Mouse (Mus musculus) right cerebral cortex, postnatal 25 days (tissue): ENCODE results near the gene Dolk.

ENCODE experiments used
- DNase-seq: peaks from one replicate; pipeline ENCODE4 v3.0.0; 2022

Dolk gene

DNA sequence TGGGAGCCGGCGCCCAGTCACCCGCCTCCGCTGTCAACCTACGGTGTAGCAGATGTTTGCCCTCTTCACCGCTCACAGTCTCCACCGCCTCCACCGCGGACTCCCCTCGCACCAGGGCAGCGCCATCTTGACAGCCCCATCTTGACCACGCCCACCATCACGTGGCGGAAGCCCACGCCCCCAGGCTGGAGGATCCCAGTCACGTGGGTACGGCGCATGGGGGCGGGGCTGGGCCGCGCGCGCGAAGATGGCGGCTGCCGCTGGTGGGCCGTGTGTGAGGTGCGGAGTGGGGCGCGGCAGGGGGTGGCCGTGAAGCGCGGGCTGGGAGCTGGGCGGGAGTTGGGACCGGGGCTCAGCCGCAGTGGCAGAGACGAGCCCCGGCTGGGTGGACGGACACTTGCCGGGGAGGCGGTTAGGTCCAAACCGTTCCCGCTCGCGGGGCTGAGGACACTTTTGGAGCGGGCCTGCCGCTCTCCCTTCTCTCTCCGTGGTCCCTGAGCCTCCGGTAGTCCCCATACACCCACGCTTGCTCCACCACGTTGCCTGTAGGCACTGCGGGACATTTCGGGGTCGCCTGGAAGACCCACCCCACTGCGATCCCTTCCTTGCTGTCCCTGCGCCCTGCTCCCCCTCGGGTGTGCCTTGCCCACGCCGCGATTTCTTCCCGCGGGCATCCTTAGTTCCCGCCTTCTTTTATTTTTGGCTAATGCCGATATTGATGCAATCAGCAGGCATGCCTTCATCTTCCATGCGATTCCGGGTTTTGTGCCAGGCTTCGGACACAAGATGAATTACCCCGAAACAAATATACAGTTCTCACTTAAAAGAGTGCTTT is at the start of gene Dolk, which contains the start of gene Nup188:
Gene Dolk, minus strand, starts transcription at position 143 of the 835 bp plus-strand sequence.
Gene Nup188, plus strand, starts transcription at position 206 of the 835 bp plus-strand sequence.
- peak; percentile 95 for DNase-seq

- DNase-seq: no peak
Observed at GRCm38 (mm10) chr2:30335324-30335723, 49.2 kb upstream of the Dolk start.

GRCm38 (mm10) chr2:30328791-30329190 is 42.7 kb upstream of the Dolk start:
- no peak for DNase-seq

DNA sequence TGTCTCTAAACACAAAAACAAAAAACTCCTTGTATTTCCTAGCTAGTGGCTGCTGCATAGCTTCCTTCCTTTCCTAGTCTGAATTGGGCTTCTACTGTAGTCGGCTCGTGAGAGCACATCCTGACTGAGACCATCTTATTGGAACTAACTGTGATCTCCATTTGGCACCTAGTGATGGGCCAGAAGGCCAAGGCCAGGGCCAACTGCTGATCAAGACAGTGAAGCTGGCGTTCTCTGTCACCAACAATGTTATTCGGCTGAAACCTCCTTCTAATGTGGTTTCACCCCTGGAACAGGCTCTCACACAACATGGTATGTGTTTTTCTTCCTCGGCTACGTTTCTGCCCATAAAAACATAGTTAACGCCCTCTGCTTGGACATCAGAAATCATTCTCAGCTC is 41.1 kb upstream of the Dolk start:
- DNase-seq: no peak

DNA sequence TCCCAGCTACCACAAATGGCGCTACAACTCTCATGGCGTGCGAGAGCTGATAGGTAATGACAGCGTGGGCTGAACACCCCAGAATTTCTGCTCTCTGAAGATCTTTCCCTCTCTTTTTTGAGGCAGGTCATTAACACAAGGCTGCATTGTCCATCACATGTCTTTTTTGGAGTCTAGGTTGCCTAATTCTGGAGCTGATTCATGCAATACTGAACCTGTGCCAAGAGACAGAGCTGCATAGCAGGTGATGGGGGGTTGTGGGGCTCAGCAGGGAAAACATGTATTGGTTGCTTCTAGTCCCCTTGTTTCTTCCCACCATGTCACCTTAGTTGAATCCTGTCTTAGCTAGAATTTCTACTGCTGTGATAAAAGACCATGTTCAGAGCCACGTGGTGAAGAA is 39.2 kb upstream of the Dolk start:
- DNase-seq: no peak

- no peak for DNase-seq
Observed at GRCm38 (mm10) chr2:30323111-30323510, 37.0 kb upstream of the Dolk start.

- DNase-seq: no peak
Observed at GRCm38 (mm10) chr2:30319260-30319659, 33.1 kb upstream of the Dolk start.

GRCm38 (mm10) chr2:30316955-30317354 is 30.8 kb upstream of the Dolk start:
- DNase-seq: no peak

DNA sequence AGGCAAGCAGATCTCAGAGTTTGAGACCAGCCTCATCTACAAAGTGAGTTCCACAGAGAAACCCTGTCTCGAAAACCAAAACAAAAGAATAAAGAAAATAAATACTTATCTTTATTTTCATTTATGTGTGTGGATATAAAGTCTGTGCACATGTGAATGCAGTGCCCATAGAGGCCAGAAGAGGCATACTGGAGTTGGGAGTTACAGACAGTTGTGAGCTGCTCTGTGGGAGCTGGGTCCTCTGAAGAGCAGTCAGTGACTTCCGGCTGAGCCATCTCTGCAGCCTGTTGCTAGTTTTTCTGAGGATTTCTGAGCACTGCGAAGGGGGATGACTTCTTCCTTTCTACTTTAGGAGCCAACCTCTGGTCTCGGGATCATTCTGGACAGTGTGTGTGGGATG is 30.0 kb upstream of the Dolk start:
- no peak for DNase-seq

DNA sequence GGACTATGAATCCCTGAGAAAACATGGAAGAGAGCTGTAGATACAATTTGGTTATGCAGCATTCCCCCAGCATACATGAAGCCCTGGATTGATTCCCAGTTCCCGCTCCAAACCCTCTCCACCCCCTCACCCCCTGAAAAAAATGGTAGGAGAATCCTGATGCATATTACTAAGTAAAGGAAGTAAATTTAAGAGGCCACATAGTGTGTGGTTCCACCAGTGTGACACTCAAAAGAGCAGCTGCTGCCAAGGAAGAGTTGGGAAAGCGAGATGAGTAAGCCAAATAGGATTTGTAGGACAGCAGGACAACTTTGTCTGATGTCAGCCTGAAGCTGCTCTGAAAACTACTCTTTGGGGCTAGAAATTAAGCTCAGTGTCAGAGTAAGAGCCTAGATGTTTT is 25.3 kb upstream of the Dolk start:
- no peak for DNase-seq

DNA sequence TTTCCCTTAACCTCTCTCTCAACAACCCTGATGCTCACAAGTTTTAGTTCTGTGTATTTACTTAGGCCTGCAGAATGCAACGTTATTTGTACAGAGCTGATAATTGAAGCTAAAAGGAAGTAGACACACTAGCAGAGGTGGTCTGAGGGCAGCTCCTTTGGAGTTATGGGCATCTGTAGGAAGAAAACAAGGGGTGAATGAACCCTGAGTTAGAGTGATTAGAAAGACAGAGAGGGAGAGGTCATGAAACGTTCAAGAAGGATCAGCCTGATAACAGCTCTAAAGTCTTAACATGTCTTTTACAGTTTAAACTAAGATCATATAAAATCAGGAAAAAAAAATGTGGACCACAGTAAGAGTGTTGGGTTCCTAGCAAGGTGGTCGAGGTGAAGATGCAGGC is 23.2 kb upstream of the Dolk start:
- no peak for DNase-seq

GRCm38 (mm10) chr2:30306087-30306486 is 20.0 kb upstream of the Dolk start:
- DNase-seq: no peak

GRCm38 (mm10) chr2:30299966-30300365 is 13.8 kb upstream of the Dolk start:
- no peak for DNase-seq

DNA sequence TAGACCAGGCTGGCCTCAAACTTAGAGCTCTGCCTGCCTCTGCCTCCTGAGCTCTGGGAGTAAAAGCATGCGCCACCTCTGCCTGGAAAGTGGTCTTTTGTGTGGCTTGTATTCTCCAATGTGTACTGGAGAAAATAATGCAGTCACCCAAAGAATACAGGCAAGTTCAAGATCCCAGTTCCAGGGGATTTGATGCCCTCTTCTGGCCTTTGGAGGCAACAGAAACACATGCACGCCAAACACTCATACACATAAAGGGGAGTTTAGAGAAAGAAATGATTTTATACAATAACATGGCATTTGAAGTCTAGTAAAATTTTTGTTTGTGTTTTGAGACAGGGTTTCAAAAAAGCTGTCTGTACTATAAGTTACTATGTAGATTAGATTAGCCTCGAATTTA is 13.4 kb upstream of the Dolk start:
- DNase-seq: no peak

DNA sequence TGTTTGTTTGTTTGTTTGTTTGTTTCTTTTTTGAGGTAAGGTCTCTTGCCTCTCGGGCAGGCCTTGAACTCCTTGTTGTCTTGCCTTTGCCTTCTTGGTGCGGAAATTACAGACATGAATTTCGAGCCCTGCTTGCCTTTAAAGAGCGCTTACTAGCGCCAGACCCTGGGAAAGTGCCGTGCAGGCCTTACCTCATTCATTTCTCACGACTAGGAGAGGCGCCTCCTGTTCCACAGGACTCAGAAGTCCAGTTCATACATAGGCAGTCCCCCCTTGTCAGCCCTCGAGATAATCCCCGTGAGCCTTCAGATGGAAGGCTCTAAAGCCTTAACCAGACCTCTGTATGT is 866 bp upstream of the Dolk start:
- no peak for DNase-seq

- no peak for DNase-seq
Observed at GRCm38 (mm10) chr2:30285416-30286181, 535 bp downstream of the Dolk start.

DNA sequence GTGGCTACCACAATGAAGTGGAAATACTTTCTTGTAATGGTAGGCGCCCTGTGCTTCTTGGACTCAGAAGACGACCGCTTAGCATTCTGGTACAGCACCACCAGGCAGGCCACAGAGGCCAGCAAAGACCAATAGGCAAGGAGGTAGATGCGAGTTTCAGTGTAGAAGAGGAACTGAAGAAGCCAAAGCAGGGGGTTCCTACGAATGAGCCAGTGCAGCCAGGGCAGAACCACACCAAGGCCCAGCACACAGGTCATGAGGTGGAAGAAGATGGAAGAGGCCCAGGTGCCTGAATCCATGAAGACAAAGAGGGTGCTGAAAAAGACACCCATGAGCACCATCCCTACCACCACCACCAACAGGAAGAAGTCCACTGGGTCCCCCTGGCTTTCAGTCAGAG is 1.1 kb downstream of the Dolk start:
- DNase-seq: no peak

- no peak for DNase-seq
Observed at GRCm38 (mm10) chr2:30283193-30283592, 2.9 kb downstream of the Dolk start.

GRCm38 (mm10) chr2:30281651-30282050 is 4.5 kb downstream of the Dolk start:
- no peak for DNase-seq

GRCm38 (mm10) chr2:30280743-30281142 is 5.4 kb downstream of the Dolk start, which contains the start of gene Gm28038:
Gene Gm28038, plus strand, starts transcription at chr2:30281043.
- DNase-seq: no peak

- DNase-seq: peak; percentile 63
Observed at GRCm38 (mm10) chr2:30270134-30270533, 16.0 kb downstream of the Dolk start.

- no peak for DNase-seq
Observed at GRCm38 (mm10) chr2:30269241-30269990, 16.7 kb downstream of the Dolk start.

DNA sequence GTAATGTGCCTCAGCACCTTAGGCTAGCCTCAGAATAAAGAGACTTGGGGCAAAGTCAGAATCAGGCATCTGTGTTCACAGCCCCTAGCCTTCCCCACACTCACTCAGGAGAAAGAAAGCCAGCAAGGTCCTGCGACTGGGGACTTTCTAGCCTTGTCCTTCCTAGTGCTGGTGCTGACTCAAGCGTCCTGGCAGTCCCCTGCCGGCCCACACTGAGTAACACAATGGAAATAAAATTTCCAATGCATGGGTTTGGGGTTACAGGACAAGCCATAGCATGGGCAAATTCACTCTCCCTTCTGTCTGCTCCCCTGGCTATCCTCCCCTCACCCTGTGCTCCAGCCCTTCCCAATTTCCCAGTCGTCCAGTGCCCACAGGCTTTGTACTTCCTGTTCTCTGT is 17.8 kb downstream of the Dolk start:
- no peak for DNase-seq
